Mouse (Mus musculus) ES-CJ7 (cell line): Measurements from ENCODE around the gene Vmn1r38.
"Not testable (repeated sequence)": the region's sequence is repeated elsewhere in the genome, so short reads cannot be mapped to it uniquely, and the experiment has no call there.

ENCODE experiments used
- DNase-seq: peaks from one replicate; pipeline ENCODE4 v3.0.0; 2011; ENCODE audit warnings: low read depth, low spot score

The Vmn1r38 gene

GRCm38 (mm10) chr6:66782527-66782926, at the start of gene Vmn1r38:
Vmn1r38 (minus strand) TSS chr6:66782627.
- not testable (repeated sequence) for DNase-seq

DNA sequence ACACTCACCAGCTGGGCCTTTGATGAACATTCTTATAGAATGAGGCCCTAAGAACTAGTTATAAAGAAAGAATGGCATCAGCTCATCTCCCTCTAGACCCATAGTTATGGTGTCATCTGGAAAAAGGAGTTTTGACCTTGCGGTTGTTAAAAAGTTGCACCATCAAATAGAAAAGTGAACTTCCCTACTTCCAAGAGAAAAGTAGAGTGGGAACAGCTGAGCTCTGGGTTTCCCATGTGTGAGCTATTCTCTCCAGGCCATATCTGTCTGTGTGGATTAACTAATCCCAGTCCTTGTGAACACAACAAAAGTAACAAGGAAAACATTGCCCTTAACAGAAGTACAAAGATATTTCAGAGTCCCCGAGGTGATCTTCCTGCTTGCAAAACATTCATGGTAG, 28.1 kb upstream of the Vmn1r38 start, which contains the start of gene Vmn1r39:
Gene Vmn1r39 (minus strand): TSS at position 101 of the 400 bp plus-strand sequence.
- DNase-seq, result no peak

DNA sequence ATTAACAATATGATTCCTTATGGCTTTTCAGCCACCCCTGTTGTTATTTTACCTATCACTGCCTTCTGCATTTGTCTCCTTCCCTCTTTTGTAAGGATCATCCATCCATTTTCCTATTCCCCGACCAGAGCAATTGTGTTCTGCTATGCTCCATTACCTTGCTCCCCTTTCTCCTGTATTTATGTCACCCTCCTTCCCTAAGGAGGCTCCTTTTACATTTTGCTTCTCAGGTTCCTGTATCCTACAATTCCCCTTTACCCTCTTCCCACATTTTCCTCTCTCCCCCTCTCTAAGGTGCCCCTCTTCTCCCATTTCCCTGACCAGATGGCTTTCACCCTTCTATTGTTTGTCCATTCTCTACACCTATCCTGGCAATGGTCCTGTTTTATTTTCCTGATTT, 23.9 kb upstream of the Vmn1r38 start:
- no peak for DNase-seq

DNA sequence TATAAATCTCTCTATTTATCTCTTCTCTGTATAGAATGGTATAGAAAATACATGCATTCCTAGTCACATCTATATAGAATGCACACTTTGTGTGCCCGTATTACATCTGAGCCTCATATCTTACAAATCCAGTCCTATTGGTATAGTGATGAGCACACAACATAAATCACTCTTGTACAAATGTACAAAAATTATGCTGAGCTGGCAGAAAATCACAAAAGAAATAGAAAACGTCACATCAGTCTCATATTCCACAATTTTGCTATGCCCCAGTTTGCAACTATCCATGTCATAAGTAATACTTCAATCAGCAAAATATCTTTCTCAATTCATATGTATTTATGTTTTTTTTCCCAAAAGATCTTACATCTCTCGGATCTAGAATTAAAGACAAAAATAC, 23.3 kb upstream of the Vmn1r38 start:
- no peak for DNase-seq

- DNase-seq, result not testable (repeated sequence)
Observed at GRCm38 (mm10) chr6:66729082-66729481, 53.3 kb downstream of the Vmn1r38 start, which contains the start of gene Vmn1r37. Vmn1r37 (plus strand) TSS chr6:66729382.
